Mouse (Mus musculus): ENCODE results near the gene Lix1l.

- TF ChIP-seq CTCF (conservative IDR thresholded peaks at IDR 0.05; ENCODE audit: low read length) (no peak), NANOG (IDR thresholded peaks at IDR 0.05; ENCODE audit: borderline replicate concordance, low read length) (no peak)
Observed at GRCm38 (mm10) chr3:96575272-96575984, 25.5 kb upstream of the Lix1l start.

Data from E14TG2a.4 (cell line).